8 mouse cellular contexts compared by ENCODE assay signal in the genomic region with DNA sequence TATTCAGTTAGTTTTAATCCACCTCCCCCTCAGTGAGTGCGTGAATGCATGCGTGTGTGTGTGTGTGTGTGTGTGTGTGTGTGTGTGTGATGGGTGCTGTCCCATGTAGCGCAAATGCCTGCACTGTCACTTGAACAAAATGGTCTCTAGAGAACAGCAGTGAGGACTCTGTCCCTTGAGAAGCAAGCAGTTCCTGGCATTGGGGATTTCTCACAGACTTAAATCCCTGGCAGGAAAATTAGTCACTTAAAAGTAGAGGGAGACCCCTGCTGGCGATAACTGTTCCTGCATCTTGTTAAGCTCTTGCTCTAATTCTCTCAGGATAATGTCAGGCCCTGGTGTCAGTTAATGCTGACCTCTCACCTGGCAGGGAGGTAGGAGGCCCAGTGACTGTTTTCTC. TPM values are rescaled to one million over a fixed set of nuclear protein-coding genes. Genes with fewer than 3 reads are reported as not detected.
DNase-seq lines count a peak whose midpoint lies in the region; ATAC-seq and TF ChIP-seq lines count a peak whose summit lies in the region.

No protein-coding gene starts in this region.

- no peaks in the 10 kb centered on the region for H3K27me3 ChIP-seq in intestine, embryonic 16.5 days (replicated peaks; ENCODE audit: control insufficient read depth, insufficient read depth, low read length)
- no peaks in the 10 kb centered on the region for H3K27me3 ChIP-seq in midbrain, embryonic 15.5 days (replicated peaks)
- no peaks in the 10 kb centered on the region for H3K27me3 ChIP-seq in stomach, postnatal 0 days (ENCODE audit: control insufficient read depth, insufficient read depth, low read length)

- H3K4me2 ChIP-seq in intestine, embryonic 16.5 days (ENCODE audit: low read depth, low read length) = no peak overlapping the region
- no peak overlapping the region for H3K4me2 ChIP-seq in midbrain, embryonic 15.5 days
- H3K4me2 ChIP-seq in stomach, postnatal 0 days (replicated peaks; ENCODE audit: low read depth) = no peak overlapping the region

- 52% methylated on average over 4 of the region's 4 CpGs for WGBS in intestine, embryonic 16.5 days
- WGBS in midbrain, embryonic 15.5 days = 52% methylated on average over 4 of the region's 4 CpGs
- 52% methylated on average over 4 of the region's 4 CpGs for WGBS in stomach, postnatal 0 days

- DNase-seq in urinary bladder, adult 18-20 months (ENCODE audit: low spot score in 2 of 2) = peak; percentile 27 to 53
- DNase-seq in urinary bladder, adult 2 months (ENCODE audit: low spot score) = no peak
- peak; percentile 89 for DNase-seq in cerebellum, adult 9-11 months
- peak; percentile 49 to 79 for DNase-seq in frontal cortex, postnatal 14 days (ENCODE audit: low spot score in 2 of 2)
- peak; percentile 85 to 90 for DNase-seq in left cerebral cortex, postnatal 25 days (ENCODE audit: low spot score in 2 of 2)
- peak; percentile 74 for DNase-seq in stomach, postnatal 0 days (ENCODE audit: low spot score)

- H3K4me1 ChIP-seq in intestine, embryonic 16.5 days (ENCODE audit: control insufficient read depth, insufficient read depth, low read length) = peaks cover 14% of the 10 kb centered on the region
- H3K4me1 ChIP-seq in midbrain, embryonic 15.5 days = peaks cover 20% of the 10 kb centered on the region
- no peaks in the 10 kb centered on the region for H3K4me1 ChIP-seq in stomach, postnatal 0 days (replicated peaks; ENCODE audit: control insufficient read depth, insufficient read depth)

- TF ChIP-seq EP300 in stomach, postnatal 0 days (optimal IDR thresholded peaks at IDR 0.05) = no peak

- no peaks in the 10 kb centered on the region for H3K9me3 ChIP-seq in intestine, embryonic 16.5 days (ENCODE audit: control insufficient read depth, low read length)
- H3K9me3 ChIP-seq in midbrain, embryonic 15.5 days = no peaks in the 10 kb centered on the region
- no peaks in the 10 kb centered on the region for H3K9me3 ChIP-seq in stomach, postnatal 0 days (ENCODE audit: control insufficient read depth, low read length)

- peak; percentile 64 for ATAC-seq in intestine, embryonic 16.5 days
- peak; percentile 48; the same call in 1 of the 2 replicates for ATAC-seq in midbrain, embryonic 15.5 days (replicated peaks)
- 0 out of 2 replicates have a peak, but pooled peaks have one; percentile 53 for ATAC-seq in stomach, postnatal 0 days (ENCODE audit: low FRiP score, low TSS enrichment)

- H3K9ac ChIP-seq in intestine, embryonic 16.5 days (ENCODE audit: low read depth, low read length) = no peak overlapping the region
- no peak overlapping the region for H3K9ac ChIP-seq in midbrain, embryonic 15.5 days
- H3K9ac ChIP-seq in stomach, postnatal 0 days (ENCODE audit: low read length) = no peak overlapping the region

- no peak overlapping the region for H3K4me3 ChIP-seq in intestine, embryonic 16.5 days (ENCODE audit: low read length)
- H3K4me3 ChIP-seq in midbrain, embryonic 15.5 days = no peak overlapping the region
- H3K4me3 ChIP-seq in stomach, postnatal 0 days (ENCODE audit: low read depth, low read length) = no peak overlapping the region

- no peak overlapping the region for H3K27ac ChIP-seq in intestine, embryonic 16.5 days (ENCODE audit: low read length)
- no peak overlapping the region for H3K27ac ChIP-seq in midbrain, embryonic 15.5 days
- no peak overlapping the region for H3K27ac ChIP-seq in stomach, postnatal 0 days (replicated peaks)

- peaks cover 6% of the 10 kb centered on the region; the same call in 1 of the 2 replicates for H3K36me3 ChIP-seq in intestine, embryonic 16.5 days (ENCODE audit: control insufficient read depth, insufficient read depth, low read length)
- H3K36me3 ChIP-seq in midbrain, embryonic 15.5 days (replicated peaks) = no peaks in the 10 kb centered on the region
- H3K36me3 ChIP-seq in stomach, postnatal 0 days (ENCODE audit: control insufficient read depth, insufficient read depth, low read length) = no peaks in the 10 kb centered on the region; the same call in 1 of the 2 replicates

- TF ChIP-seq CTCF in stomach, postnatal 0 days (IDR thresholded peaks at IDR 0.05; ENCODE audit: low read depth) = peak; percentile 89

- intact Hi-C loops in left cerebral cortex, postnatal 25 days (cut with DNase I) = loop anchor here (2.0 kb wide), 1 partner anchor 311 kb away; no protein-coding TSS in a partner anchor

RNA-seq across cellular contexts. Expression of a gene that starts 36.2 kb away (rescaled TPM):
- 35.4 and 45.9 TPM in 2 replicates for polyA plus RNA-seq in urinary bladder, adult 2 months (2012; rRNA removed)
- 81.5 and 87.3 TPM in 2 replicates for polyA plus RNA-seq in intestine, embryonic 16.5 days (2015; fragmentation: Nextera tagmentation; extraction: Ambion mirVana)
- total RNA-seq in left cerebral cortex, postnatal 25 days (2021) = 10 to 100 TPM; 51.2 to 53.0 TPM
- 76.4 and 79.4 TPM in 2 replicates for polyA plus RNA-seq in midbrain, embryonic 15.5 days (2015; fragmentation: Nextera tagmentation; extraction: Ambion mirVana)
- 51.0 and 51.2 TPM in 2 replicates for polyA plus RNA-seq in stomach, postnatal 0 days (2015; fragmentation: Nextera tagmentation; extraction: Ambion mirVana)
